Mouse (Mus musculus): ENCODE measurements around the gene Lst1.
A peak's percentile ranks its signal among the peaks of the same experiment; 100 is the strongest.
"Not testable (repeated sequence)": the region's sequence is repeated elsewhere in the genome, so short reads cannot be mapped to it uniquely, and the experiment has no call there.

The Lst1 gene

DNA sequence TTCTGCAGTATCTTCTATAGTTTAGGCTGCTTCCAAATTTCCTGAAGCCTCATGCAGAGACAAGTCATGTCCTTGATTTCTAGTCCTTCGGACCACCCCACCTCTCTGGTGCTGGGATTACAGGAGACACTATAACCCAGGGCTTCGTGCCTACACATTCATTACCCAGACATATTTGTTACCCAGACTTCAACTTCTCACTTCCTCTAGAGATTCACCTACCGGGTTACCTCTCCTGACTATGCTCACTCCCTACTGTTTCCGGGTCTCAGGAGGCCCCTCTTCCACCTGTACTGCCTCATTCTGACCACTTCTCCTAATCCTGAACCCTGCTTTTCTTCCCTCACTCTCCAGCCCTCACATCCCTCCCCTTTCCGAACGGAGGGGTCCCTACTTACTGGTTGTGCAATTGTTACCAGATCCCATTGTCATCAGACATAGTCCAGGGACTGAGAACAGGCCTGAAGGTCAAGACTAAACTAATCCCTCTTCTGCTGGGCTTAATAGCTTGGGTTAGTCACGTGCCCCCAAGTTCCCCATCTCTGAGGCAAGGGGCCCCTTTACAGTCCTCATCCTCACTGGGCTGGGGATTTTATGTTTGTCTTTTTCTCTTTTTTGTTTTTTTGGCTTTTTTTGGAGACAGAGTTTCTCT lies at the start of gene Lst1:
TSS of gene Lst1 (minus strand) at position 481 of the 652 bp plus-strand sequence.
- no peak for DNase-seq (ENCODE audit: low spot score in 2 of 2)

DNA sequence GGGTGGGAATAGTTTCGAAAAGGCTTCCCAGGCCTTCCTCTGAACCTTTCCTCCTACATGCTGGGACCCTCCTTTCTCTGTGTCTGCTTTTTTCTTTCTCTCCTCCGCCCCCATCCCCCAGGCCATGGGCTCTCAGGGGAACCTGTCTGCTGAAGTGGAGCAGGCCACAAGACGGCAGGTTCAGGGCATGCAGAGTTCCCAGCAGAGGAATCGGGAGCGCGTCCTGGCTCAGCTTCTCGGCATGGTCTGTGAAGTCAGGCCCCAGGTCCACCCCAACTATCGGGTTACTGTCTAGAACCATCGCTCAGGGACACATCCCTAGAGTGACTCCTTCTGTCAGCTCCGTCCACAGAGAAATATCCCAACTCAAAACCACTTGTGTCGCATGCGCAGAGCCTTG lies 49.3 kb upstream of the Lst1 start:
- no peak for DNase-seq (ENCODE audit: low spot score in 2 of 2)

DNA sequence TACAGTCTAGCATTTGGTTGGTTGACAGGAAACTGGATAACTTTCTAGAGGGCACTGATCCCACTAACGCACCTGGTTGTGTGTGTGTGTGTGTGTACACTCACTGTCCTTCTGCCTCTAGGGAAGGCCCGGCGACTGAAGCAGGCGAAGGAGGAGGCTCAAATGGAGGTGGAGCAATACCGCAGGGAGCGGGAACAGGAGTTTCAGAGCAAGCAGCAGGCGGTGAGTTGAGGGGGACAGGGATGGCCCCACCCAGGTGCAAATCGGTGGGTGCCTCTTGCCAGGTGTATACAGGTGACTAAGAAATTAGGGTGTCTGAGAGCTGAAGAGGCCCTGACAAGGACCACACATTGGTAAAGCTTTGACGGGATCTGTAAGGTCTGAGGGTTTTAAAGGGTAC lies 48.8 kb upstream of the Lst1 start:
- DNase-seq (ENCODE audit: low spot score in 2 of 2), result no peak

DNA sequence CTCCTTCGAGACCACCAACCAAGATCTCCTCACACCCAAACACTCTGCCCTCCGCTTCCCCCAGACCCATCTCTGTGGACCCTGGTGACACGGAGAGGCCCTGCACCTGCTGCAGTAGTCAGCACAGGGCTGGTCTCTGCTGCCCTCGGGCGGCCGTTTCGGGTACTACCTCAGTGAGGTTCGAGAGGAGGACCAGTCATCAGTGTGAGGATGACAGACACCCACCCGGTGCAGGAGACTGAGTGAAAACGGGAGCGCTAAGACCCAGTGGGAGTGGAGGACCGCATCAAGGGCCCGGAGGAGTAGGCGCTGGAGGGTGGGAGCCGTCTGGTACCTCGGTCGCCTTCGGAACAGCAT lies 48.1 kb upstream of the Lst1 start:
- peak; percentile 99 to 100 for DNase-seq (ENCODE audit: low spot score in 2 of 2)

DNA sequence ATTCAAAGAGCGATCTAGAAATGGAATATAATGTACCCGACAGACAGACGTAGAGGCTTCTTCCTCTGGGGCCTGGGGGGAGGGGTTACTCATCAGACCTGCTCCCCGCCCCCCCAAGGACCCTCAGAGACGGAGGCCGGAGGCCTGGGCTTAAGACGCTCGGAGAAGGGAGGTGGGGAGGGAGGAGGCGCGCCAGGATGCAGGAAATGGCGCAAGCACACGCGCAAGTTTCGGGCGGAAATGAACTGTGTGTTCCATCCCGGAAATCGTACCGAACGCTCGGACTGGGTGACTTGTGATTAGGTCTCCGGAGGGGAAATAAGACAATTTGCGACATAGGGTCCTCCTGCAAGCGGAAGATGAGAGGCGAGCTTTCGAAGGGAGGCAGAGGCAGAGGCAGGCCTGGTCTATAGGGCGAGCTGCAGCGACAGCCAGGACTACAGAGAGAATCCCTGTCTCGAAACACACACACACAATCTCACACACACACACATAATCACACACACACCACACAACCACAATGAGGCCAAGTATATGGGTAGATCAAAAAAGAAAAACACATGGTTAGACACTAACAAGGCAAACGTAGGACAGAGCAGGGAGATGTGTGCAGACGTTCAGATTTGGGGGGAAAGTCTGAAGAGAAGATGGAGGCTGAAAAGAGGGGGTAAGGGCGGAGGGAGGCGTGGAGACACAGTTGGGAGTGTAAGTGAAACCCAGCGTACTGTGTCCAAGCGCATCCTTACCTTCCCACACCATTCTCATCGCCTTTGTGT lies 47.6 kb upstream of the Lst1 start, which contains the start of gene Nfkbil1:
TSS of gene Nfkbil1 (minus strand) at position 179 of the 776 bp plus-strand sequence.
- DNase-seq (ENCODE audit: low spot score in 2 of 2), result peak; percentile 86 to 90

DNA sequence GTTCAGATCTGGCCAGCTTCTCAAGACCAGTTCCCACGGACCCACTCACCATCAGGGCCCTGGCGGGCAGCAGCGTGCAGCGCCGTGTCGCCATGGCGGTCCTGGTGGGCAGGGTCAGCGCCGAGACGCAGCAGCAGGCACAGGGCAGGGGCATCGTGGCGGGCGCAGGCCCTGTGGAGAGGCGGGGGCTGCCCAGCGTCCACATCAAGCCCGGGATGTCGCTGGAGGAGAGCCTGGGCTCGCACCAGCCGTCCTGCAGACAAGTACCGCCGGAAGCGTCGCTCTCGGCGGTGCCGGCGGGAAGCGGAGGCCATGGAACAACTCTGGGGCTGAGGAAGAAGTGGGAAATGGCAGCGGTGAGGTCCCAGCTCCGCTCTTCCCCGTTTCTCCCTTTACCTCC lies 46.7 kb upstream of the Lst1 start:
- DNase-seq (ENCODE audit: low spot score in 2 of 2), result peak; percentile 54 to 78

DNA sequence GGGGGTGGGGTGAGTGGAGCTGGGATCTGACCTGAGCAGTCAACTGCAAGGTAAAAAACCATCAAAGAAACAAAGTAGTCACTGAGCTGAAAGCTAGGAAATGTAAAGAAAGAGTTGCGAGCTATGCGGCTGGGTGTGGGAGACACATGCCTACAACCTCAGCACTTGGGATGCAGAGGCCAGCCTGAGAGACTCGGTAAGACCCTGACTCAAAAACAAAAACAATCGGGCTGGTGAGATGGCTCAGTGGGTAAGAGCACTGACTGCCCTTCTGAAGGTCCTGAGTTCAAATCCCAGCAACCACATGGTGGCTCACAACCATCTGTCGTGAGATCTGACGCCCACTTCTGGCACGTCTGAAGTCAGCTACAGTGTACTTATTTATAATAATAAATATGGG lies 45.9 kb upstream of the Lst1 start:
- DNase-seq (ENCODE audit: low spot score in 2 of 2), result not testable (repeated sequence)

DNA sequence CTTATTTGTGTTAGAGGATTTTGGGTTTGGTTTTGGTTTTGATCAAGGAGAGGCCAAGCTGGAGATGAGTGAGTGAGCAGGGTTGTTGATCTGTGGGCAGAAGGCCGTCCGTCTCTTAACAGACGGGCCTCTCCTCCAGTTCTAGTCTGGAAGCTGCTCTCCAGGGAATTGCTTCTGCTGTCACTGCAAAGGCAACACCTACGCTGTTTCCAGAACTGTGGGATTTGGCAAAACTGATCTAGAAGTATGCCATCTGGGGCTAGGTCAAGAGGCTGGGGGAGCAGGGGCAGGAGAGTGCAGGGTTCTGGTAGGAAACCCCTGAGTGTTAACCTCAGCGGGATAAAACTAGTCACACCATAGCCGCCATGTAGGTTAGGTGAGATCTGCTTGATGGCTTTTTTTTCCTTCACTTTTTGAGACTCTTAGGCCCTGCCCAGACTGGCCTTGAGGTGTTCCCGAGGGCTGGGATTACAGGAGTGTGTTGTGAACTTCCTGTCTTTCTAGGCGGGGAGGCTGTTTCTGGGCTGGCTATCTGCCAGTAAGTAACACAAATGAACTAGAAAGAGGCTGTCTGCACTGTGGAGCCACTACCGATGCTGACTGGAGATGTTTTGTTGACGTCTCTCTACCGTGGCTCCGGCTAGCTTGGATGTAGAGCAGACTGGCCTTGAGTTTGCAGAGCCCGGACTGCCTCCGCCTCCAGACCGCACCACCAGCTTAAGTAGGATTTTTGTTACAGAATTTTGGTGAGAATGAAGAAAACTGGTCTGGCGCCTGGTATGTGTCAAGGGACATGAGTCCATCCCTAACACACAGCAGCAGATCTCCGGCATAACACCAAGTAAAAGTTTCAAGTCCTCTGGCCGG lies 45.1 kb upstream of the Lst1 start, which contains the start of gene Atp6v1g2:
TSS of gene Atp6v1g2 (plus strand) at position 547 of the 867 bp plus-strand sequence.
- DNase-seq (ENCODE audit: low spot score in 2 of 2), result no peak

DNA sequence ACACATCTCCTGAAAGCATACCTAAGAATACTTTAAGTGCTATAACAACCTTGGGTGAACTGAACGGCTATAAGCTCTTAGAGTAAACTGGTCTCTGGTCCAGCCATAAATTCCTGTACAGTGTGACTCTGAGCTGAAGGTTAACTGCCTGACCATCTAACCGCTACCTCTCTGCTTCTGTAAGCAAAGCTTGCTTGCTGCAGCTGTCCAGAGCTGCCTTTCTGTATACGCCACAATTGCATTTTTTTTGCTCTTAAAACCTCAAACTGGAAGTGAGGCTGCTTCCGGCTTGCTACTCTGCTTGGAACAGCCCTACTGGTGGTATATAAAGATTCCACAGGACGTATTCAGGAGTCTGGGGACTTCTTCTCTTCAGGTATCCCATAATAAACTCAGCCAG lies 44.4 kb upstream of the Lst1 start:
- no peak for DNase-seq (ENCODE audit: low spot score in 2 of 2)

DNA sequence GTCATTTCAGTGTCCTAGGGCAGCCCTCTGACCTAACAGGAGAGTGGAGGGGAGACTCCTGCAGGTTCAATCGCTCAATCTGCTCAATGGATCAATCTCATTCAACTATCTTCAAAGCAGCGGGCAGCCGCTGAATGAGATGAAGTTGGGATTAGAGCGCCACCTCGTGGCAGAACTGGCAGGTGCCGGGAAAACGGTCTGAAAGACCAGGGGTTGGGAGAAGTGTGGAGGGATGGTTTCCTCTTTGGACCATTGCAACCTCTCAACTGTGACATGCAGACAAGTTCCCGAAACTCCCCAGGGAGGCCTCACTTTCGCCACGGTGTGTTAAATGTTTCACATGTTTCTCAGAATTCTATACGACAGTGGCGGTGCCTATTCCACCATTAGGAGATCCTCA lies 43.8 kb upstream of the Lst1 start:
- DNase-seq (ENCODE audit: low spot score in 2 of 2), result peak; percentile 86 to 97

DNA sequence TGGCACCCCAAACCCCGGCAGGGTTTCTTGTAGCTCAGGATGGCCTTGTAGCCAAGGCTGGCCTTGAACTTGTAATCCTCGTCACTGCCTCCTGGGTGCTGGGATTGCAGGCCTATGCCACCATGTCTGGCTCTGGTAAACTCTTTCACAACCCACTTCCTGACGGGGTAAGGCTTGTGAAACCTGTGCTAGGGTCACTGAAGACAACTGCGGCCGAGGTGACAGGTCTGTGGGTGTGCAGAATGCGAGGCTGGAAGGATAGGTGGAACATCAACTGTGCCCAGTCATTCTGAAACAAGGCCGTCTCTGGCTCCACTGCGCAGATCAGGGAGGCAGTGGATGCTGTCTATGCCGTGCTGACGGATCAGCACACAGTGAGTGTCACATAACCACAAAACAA lies 42.8 kb upstream of the Lst1 start:
- DNase-seq (ENCODE audit: low spot score in 2 of 2), result no peak

DNA sequence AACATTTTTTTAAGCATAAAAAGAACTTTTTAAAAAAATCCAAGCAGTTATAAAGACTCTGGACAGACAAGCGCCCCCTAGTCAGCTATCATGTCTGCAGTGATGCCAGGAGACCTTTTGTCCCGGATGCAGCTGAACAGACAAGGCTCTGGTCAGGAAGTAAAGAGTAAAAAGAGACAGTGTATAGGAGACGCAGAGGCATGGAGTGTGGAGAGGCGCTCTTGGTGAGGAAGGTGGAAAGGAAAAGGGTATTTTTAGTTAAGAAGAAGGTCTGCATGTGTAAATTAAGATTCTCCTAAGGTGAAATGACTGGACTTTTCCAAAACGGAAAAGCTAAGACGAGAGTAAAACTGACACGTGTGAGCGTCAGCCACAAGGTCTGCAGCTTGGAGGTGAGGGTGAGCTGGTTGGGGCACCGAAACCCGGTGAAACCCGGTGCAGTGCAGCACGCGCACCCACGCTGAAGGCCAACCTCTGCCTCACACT lies 38.4 kb upstream of the Lst1 start:
- DNase-seq (ENCODE audit: low spot score in 2 of 2), result no peak

DNA sequence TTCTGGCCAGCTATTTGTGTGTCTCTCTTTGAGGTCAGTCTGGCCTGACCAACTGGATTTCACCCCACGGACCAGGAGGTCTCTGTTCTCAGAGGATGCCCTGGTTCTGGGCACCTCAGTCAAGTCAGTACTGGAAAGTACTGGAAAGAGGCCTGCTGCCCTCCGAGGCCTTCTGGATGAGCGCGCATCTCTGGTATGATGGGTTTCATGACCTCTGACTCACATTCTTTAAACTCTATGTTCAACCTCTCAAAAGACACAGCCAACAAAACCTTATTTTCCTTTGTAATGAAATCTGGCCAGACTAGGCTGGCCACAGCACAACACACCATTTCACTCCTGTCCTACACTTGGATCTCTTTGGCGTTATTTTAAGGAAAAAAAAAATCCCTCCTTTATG lies 37.2 kb upstream of the Lst1 start:
- no peak for DNase-seq (ENCODE audit: low spot score in 2 of 2)

DNA sequence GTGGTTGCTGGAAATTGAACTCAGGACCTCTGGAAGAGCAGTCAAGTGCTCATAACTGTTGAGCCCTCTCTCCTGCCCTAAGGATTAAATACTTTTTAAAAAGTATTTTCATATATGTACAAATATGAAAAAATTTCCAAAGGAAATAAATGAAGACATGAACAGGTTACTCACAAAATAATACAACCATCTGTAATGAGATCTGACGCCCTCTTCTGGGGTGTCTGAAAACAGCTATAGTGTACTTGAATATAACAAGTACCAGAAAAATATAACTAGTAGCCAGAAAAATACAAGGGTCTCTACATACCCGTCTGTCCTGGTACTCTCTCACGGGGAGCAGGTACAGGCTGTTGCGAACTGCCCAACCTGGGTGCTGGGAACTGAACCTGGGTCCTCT lies 36.4 kb upstream of the Lst1 start:
- DNase-seq (ENCODE audit: low spot score in 2 of 2), result no peak

DNA sequence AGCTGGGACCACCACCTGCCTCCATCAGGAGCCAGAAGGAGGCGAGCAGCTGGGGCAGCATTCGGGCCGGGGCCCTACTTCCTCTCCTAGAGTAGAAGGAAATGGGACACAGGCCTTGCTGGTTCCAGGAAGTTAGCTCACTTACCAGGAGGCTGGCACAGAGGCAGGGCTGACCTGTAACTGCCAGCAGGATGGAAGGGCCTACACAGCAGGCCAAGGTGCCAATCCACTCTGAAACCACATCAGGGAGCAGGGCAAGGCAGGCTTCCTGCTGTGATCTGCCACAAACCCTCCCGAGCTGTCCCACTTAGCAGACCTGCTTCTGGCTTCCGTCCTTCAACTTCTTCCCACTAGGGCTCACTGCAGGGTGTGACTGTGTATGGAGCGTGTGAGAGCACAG lies 34.1 kb upstream of the Lst1 start:
- DNase-seq (ENCODE audit: low spot score in 2 of 2), result no peak

DNA sequence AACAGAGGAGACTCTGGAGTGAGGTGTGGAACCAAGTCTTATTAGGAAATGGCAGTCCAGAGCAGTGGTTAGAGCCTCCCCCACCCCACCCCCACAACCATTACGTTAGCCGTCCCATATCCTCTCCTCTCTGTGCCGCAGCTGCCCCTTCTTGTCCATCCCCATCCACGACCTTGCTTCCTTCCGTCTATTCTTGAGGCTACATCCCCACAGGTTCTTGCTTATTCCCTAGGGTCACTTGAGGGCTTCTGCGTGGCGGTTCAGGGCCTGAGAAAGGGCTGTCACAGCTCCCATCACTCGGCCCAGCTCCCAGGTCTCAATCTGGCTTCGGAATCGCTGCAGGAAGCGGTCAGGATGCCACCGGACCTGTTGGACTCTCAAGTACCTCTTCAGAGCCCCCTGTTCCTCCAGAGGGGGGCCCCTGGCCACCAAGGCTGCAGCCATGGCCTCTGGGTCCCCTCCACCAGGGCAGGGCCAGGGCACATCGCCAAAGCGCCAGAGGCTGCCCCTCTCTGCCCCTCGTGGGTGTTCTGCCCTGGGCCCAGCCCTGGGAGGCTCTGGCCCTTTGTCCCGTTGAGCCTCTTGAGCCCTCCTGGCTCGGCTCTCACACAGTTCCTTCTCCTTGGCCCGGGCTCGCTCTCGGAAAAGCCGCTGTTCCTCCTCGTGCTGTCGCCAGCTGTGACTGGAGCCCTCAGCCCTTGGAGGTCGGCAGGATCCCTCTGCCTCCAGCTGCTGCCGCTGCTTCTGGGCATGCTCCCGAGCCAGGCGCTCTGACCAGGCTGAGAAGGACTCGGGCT lies 32.1 kb upstream of the Lst1 start, which contains the start of gene Gm16181:
TSS of gene Gm16181 (plus strand) at position 679 of the 797 bp plus-strand sequence.
- DNase-seq (ENCODE audit: low spot score in 2 of 2), result no peak

DNA sequence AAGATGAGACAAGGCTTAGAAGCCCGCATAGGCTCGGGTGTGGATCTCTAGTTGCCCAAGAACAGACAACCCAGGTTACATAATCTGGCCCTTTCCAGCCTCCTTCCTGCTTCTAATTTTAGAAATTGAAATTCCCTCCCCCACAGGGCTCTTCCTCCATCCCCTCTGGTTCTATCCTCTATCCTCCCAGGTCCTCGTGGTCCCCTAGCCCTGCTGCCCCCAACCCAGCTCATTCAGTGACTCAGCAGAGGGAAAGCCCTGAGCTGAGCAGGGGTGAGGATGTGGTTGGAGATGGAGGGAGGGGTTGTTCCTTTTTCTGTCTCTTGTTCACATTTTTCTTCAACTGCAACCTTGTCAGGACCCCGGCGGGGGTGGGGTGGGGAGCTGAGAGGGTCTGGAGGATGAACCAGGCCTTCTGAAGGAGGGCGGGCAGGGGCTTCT lies 31.4 kb upstream of the Lst1 start:
- no peak for DNase-seq (ENCODE audit: low spot score in 2 of 2)

DNA sequence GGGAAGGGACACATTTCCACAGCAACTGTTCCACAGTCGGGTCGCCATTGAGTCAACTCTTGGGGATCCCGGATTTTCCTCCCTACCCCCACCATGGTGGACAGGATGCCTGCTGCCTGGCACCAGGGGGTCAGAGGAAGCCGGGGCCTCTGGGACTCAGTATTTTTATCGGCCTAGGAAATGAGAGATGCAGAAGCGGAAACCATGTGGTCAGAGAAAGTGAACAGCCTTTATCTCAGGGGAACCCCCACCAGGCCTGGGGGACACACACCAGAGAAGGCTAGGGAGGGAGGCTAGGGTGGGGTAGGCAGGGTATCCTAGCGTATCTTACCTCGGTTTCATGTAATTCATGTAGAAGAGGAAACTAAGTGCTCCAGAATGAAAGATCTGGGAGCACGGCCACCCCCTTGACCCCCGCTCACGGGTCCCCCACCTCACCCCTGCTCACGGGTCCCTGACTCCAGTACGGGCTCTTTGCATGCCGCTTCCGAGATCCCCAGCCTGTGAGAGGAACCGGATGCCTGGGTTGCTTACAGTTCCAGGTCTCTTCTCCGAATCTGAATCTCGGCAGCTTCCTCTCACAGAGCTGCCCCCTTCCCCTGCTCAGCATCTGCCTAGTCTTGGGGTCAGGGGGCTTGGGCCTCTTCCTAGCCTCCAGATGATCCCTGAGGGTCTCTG lies 30.4 kb upstream of the Lst1 start:
- peak; percentile 56 to 78 for DNase-seq (ENCODE audit: low spot score in 2 of 2)

DNA sequence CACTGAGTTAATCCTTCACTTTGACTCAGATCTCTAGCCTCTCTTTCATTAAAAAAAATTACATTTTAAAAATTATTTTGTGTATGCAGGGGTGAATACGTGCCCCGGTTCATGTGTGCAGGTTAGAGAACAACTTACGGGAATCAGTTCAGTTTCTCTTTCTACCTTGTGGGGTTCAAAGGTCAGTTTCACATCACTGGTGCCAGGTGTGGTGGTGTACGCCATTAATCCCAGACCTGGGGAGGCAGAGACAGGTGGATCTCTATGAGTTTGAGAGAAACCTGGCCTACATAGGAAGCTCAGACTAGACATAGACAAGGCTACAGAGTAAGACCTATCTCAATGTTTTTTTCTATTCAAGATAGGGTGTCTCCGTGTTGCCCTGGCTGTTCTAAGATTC lies 24.8 kb upstream of the Lst1 start:
- DNase-seq (ENCODE audit: low spot score in 2 of 2), result no peak

DNA sequence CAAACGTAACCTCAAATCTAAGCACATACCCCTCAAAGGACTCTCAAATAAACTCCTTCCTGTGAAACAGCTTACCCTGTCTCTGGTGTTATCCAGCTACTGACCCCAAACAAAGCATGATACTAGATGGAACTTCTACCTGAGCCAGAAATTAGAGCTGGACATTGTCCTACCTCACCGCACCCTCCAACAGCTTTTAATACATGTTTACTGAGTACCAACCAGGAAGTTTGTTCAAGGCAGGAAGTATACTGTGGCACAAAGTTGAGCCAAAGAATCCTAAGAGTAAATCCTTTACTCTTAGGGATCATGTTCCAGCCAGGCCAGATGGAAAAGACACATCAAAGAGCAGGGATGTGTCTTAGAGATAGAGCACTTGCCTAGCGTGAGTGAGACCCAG lies 22.4 kb upstream of the Lst1 start:
- DNase-seq (ENCODE audit: low spot score in 2 of 2), result no peak

Measured in spleen, postnatal 4 days (tissue).